Mouse (Mus musculus): ENCODE measurements around the gene Socs1.

GRCm38 (mm10) chr16:10749226-10749625, 36.1 kb downstream of the Socs1 start:
- TF ChIP-seq GATA1 (IDR thresholded peaks at IDR 0.05; ENCODE audit: low read length) (no peak), TAL1 (IDR thresholded peaks at IDR 0.05; ENCODE audit: low read length) (no peak)
